Mouse (Mus musculus): ENCODE results near the gene Eps8l1. TPM values are rescaled to one million over a fixed set of nuclear protein-coding genes. Genes with fewer than 3 reads are reported as not detected.
A peak's percentile ranks its signal among the peaks of the same experiment; 100 is the strongest.

The Eps8l1 gene
- polyA plus RNA-seq, 1 experiment = 7.0 TPM

DNA sequence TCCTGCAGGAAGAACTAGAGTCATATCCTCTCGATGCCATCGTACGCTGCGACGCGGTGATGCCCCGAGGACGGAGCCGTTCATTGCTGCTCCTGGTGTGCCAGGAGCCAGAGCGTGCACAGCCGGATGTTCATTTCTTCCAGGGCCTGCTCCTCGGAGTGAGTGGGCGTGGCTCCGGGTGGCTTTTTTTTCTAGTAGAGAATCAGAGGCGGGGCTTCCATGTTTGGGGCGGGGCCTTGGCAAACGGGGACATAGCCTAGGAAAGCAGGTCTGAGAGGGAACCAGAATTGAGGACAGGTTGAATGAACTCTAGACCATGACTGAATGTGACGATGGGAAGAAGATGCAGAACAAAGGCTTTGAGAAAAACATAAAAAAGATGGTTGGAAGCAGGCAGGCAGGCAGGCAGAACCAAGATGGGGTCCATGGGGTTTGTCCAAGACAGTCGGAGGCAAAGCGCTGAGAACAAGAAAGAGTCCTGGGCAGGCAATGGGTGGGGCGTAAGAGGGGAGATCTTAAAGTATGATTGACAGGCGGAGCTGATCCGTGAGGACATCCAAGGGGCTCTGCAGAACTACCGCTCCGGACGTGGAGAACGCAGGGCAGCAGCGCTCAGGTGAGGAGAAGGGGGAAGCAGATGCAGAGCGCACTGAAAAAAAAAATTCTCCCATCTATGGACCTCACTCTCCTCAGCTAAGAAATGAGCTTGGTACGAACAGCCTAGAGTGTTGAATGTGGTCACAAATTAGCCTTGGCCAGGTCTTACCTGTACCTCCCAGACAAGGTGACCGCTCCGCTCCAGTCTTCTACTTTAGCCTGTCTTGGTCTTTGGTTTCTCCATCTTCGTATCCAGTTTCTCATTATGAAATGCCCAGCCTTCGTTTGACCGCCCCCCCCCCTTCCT is 10.1 kb downstream of the Eps8l1 start:
- Histone ChIP-seq H3K4me3 (ENCODE audit: low read depth, low read length) (peak overlapping the region; percentile 53), H3K4me1 (ENCODE audit: control insufficient read depth, insufficient read depth, low read length) (no peaks in the 10 kb centered on the region), H3K9ac (ENCODE audit: low read depth, poor library complexity, severe bottlenecking) (peak overlapping the region; percentile 24; the same call in 1 of the 2 replicates), H3K27me3 (ENCODE audit: control insufficient read depth, insufficient read depth, low read length, poor library complexity, severe bottlenecking) (no peaks in the 10 kb centered on the region), H3K36me3 (ENCODE audit: control insufficient read depth, insufficient read depth, low read length, poor library complexity, severe bottlenecking) (no peaks in the 10 kb centered on the region), H3K27ac (ENCODE audit: insufficient read depth, low read length) (no peak overlapping the region), H3K9me3 (replicated peaks; ENCODE audit: control insufficient read depth, insufficient read depth, low read length, poor library complexity, severe bottlenecking) (no peaks in the 10 kb centered on the region)
- TF ChIP-seq CTCF (IDR thresholded peaks at IDR 0.05; ENCODE audit: low read depth, low read length) (no peak), POLR2A (IDR thresholded peaks at IDR 0.05; ENCODE audit: insufficient read depth, low read length) (no peak), EP300 (IDR thresholded peaks at IDR 0.05; ENCODE audit: insufficient read depth, low read depth, low read length) (no peak)

- Histone ChIP-seq H3K27me3 (ENCODE audit: control insufficient read depth, insufficient read depth, low read length, poor library complexity, severe bottlenecking) (no peaks in the 10 kb centered on the region), H3K9ac (ENCODE audit: low read depth, poor library complexity, severe bottlenecking) (0 out of 2 replicates have a peak overlapping the region, but pooled peaks have one; percentile 24), H3K36me3 (ENCODE audit: control insufficient read depth, insufficient read depth, low read length, poor library complexity, severe bottlenecking) (no peaks in the 10 kb centered on the region), H3K4me3 (ENCODE audit: low read depth, low read length) (peak overlapping the region; percentile 53), H3K9me3 (replicated peaks; ENCODE audit: control insufficient read depth, insufficient read depth, low read length, poor library complexity, severe bottlenecking) (no peaks in the 10 kb centered on the region), H3K4me1 (ENCODE audit: control insufficient read depth, insufficient read depth, low read length) (no peaks in the 10 kb centered on the region), H3K27ac (ENCODE audit: insufficient read depth, low read length) (no peak overlapping the region)
- TF ChIP-seq POLR2A (IDR thresholded peaks at IDR 0.05; ENCODE audit: insufficient read depth, low read length) (no peak), CTCF (IDR thresholded peaks at IDR 0.05; ENCODE audit: low read depth, low read length) (peak; percentile 76), EP300 (IDR thresholded peaks at IDR 0.05; ENCODE audit: insufficient read depth, low read depth, low read length) (no peak)
Measured at GRCm38 (mm10) chr7:4471179-4471555, 10.7 kb downstream of the Eps8l1 start.

- Histone ChIP-seq H3K9me3 (replicated peaks; ENCODE audit: control insufficient read depth, insufficient read depth, low read length, poor library complexity, severe bottlenecking) (no peaks in the 10 kb centered on the region), H3K9ac (ENCODE audit: low read depth, poor library complexity, severe bottlenecking) (no peak overlapping the region), H3K4me1 (ENCODE audit: control insufficient read depth, insufficient read depth, low read length) (no peaks in the 10 kb centered on the region), H3K27ac (ENCODE audit: insufficient read depth, low read length) (no peak overlapping the region), H3K36me3 (ENCODE audit: control insufficient read depth, insufficient read depth, low read length, poor library complexity, severe bottlenecking) (no peaks in the 10 kb centered on the region), H3K27me3 (ENCODE audit: control insufficient read depth, insufficient read depth, low read length, poor library complexity, severe bottlenecking) (no peaks in the 10 kb centered on the region), H3K4me3 (ENCODE audit: low read depth, low read length) (no peak overlapping the region)
- TF ChIP-seq EP300 (IDR thresholded peaks at IDR 0.05; ENCODE audit: insufficient read depth, low read depth, low read length) (no peak), POLR2A (IDR thresholded peaks at IDR 0.05; ENCODE audit: insufficient read depth, low read length) (no peak), CTCF (IDR thresholded peaks at IDR 0.05; ENCODE audit: low read depth, low read length) (no peak)
Measured at GRCm38 (mm10) chr7:4473940-4474339, 13.5 kb downstream of the Eps8l1 start.

GRCm38 (mm10) chr7:4478021-4478795 is 17.7 kb downstream of the Eps8l1 start:
- Histone ChIP-seq H3K9ac (ENCODE audit: low read depth, poor library complexity, severe bottlenecking) (peak overlapping the region; percentile 12; the same call in 1 of the 2 replicates), H3K4me1 (ENCODE audit: control insufficient read depth, insufficient read depth, low read length) (no peaks in the 10 kb centered on the region), H3K9me3 (replicated peaks; ENCODE audit: control insufficient read depth, insufficient read depth, low read length, poor library complexity, severe bottlenecking) (no peaks in the 10 kb centered on the region), H3K36me3 (ENCODE audit: control insufficient read depth, insufficient read depth, low read length, poor library complexity, severe bottlenecking) (no peaks in the 10 kb centered on the region), H3K27me3 (ENCODE audit: control insufficient read depth, insufficient read depth, low read length, poor library complexity, severe bottlenecking) (no peaks in the 10 kb centered on the region), H3K27ac (ENCODE audit: insufficient read depth, low read length) (peak overlapping the region; percentile 21; the same call in 1 of the 2 replicates), H3K4me3 (ENCODE audit: low read depth, low read length) (peak overlapping the region; percentile 62)
- TF ChIP-seq EP300 (IDR thresholded peaks at IDR 0.05; ENCODE audit: insufficient read depth, low read depth, low read length) (no peak), CTCF (IDR thresholded peaks at IDR 0.05; ENCODE audit: low read depth, low read length) (no peak), POLR2A (IDR thresholded peaks at IDR 0.05; ENCODE audit: insufficient read depth, low read length) (no peak)

GRCm38 (mm10) chr7:4478796-4479291 is 18.4 kb downstream of the Eps8l1 start:
- TF ChIP-seq CTCF (IDR thresholded peaks at IDR 0.05; ENCODE audit: low read depth, low read length) = no peak
- no peak for TF ChIP-seq POLR2A (IDR thresholded peaks at IDR 0.05; ENCODE audit: insufficient read depth, low read length)
- no peak for TF ChIP-seq EP300 (IDR thresholded peaks at IDR 0.05; ENCODE audit: insufficient read depth, low read depth, low read length)
- no peaks in the 10 kb centered on the region for H3K4me1 ChIP-seq (ENCODE audit: control insufficient read depth, insufficient read depth, low read length)
- H3K9me3 ChIP-seq (replicated peaks; ENCODE audit: control insufficient read depth, insufficient read depth, low read length, poor library complexity, severe bottlenecking) = no peaks in the 10 kb centered on the region
- H3K4me3 ChIP-seq (ENCODE audit: low read depth, low read length) = peak overlapping the region; percentile 48
- no peaks in the 10 kb centered on the region for H3K36me3 ChIP-seq (ENCODE audit: control insufficient read depth, insufficient read depth, low read length, poor library complexity, severe bottlenecking)
- H3K9ac ChIP-seq (ENCODE audit: low read depth, poor library complexity, severe bottlenecking) = peak overlapping the region; percentile 8; the same call in 1 of the 2 replicates
- H3K27me3 ChIP-seq (ENCODE audit: control insufficient read depth, insufficient read depth, low read length, poor library complexity, severe bottlenecking) = no peaks in the 10 kb centered on the region
- H3K27ac ChIP-seq (ENCODE audit: insufficient read depth, low read length) = no peak overlapping the region
